ENCODE assay signal across 21 mouse cellular contexts in genomic region chr2:72351776-72352175, GRCm38 (mm10).
"Had no signal": no experiment of that assay in that cellular context is flagged by ENCODE, and none has a peak within 500 bp of the region (broad histone marks: within the 10 kb centered on the region; RNA-seq: fewer than 3 reads in every experiment).

No protein-coding gene starts in this region.

- H3K27ac ChIP-seq: kidney, postnatal 0 days; layer of hippocampus, adult 2 months; limb, embryonic 10.5 days; limb, embryonic 13.5 days; liver, embryonic 13.5 days; neural tube, embryonic 12.5 days; neural tube, embryonic 15.5 days; stomach, postnatal 0 days had no signal

- H3K4me3 ChIP-seq: layer of hippocampus, adult 2 months; limb, embryonic 10.5 days; limb, embryonic 13.5 days; liver, embryonic 13.5 days; neural tube, embryonic 12.5 days; neural tube, embryonic 15.5 days had no signal

- DNase-seq: kidney, adult 18-20 months; kidney, adult 9 months; kidney, postnatal 25 days; layer of hippocampus, adult 9-11 months; liver; liver, embryonic 13.5 days; lung, adult 2 months; midbrain, embryonic 14.5 days; right cerebral cortex, adult 18-20 months; right cerebral cortex, postnatal 14 days; right cerebral cortex, postnatal 4 days; thymus, adult 2 months; thymus, postnatal 14 days; thymus, postnatal 4 days had no signal

- H3K4me1 ChIP-seq: liver, embryonic 13.5 days; neural tube, embryonic 12.5 days had no signal

- H3K9ac ChIP-seq: limb, embryonic 13.5 days; liver, embryonic 13.5 days; neural tube, embryonic 12.5 days; neural tube, embryonic 15.5 days had no signal

- H3K9me3 ChIP-seq: limb, embryonic 10.5 days; limb, embryonic 13.5 days; liver, embryonic 13.5 days; neural tube, embryonic 12.5 days; neural tube, embryonic 15.5 days had no signal

- H3K4me2 ChIP-seq: limb, embryonic 13.5 days; liver, embryonic 13.5 days; neural tube, embryonic 12.5 days; neural tube, embryonic 15.5 days had no signal

- H3K36me3 ChIP-seq: limb, embryonic 10.5 days; limb, embryonic 13.5 days; liver, embryonic 13.5 days; neural tube, embryonic 12.5 days; neural tube, embryonic 15.5 days had no signal

- H3K27me3 ChIP-seq: limb, embryonic 13.5 days; liver, embryonic 13.5 days; neural tube, embryonic 12.5 days; neural tube, embryonic 15.5 days had no signal
